Mouse (Mus musculus) midbrain, embryonic 15.5 days (tissue): ENCODE data around the gene Nsun2. TPM values are rescaled to one million over a fixed set of nuclear protein-coding genes. Genes with fewer than 3 reads are reported as not detected.

Experiments
- ATAC-seq: fragments of 200-750 bp; cut with Nextera tagmentation; replicated peaks from 2 replicates; pipeline ENCODE4 v1.8.0; 2017; ENCODE audit warnings: moderate TSS enrichment
- H3K27ac ChIP-seq: fragments of 300-500 bp; sonication (generic); 2 replicates; pipeline ENCODE4 v1.5.1; 2015; ENCODE audit warnings: mild to moderate bottlenecking, inconsistent platforms
- H3K27me3 ChIP-seq: fragments of 300-500 bp; sonication (generic); replicated peaks from 2 replicates; pipeline ENCODE4 v1.6.1; 2015; ENCODE audit warnings: inconsistent platforms
- H3K36me3 ChIP-seq: fragments of 300-500 bp; sonication (generic); replicated peaks from 2 replicates; pipeline ENCODE4 v1.6.1; 2015; ENCODE audit warnings: inconsistent platforms
- H3K4me1 ChIP-seq: fragments of 300-500 bp; sonication (generic); 2 replicates; pipeline ENCODE4 v1.6.1; 2015; ENCODE audit warnings: inconsistent platforms
- H3K4me2 ChIP-seq: fragments of 300-500 bp; sonication (generic); 2 replicates; pipeline ENCODE4 v1.6.1; 2015; ENCODE audit warnings: inconsistent platforms, mild to moderate bottlenecking, moderate library complexity
- H3K4me3 ChIP-seq: fragments of 300-500 bp; sonication (generic); 2 replicates; pipeline ENCODE4 v1.5.1; 2015; ENCODE audit warnings: mild to moderate bottlenecking, inconsistent platforms
- H3K9ac ChIP-seq: fragments of 300-500 bp; sonication (generic); 2 replicates; pipeline ENCODE4 v1.6.1; 2015; ENCODE audit warnings: mild to moderate bottlenecking, inconsistent platforms
- H3K9me3 ChIP-seq: fragments of 300-500 bp; sonication (generic); 2 replicates; pipeline ENCODE4 v1.6.1; 2016; ENCODE audit warnings: inconsistent platforms
- WGBS: fragments of 180-500 bp; shearing (Covaris S2); methylation state at CpG from one replicate; pipeline ENCODE4 v1.1.7; 2015; ENCODE audit warnings: mixed read lengths; 5-methylcytosine and 5-hydroxymethylcytosine counted together
- polyA plus RNA-seq: library from polyadenylated mRNA; unstranded; fragments of >200 nt; fragmentation: Nextera tagmentation; extraction: Ambion mirVana; gene quantifications from 2 replicates; pipeline ENCODE4 v1.2.1, GENCODE M21; 2015

The Nsun2 gene
- 72.0 and 73.1 TPM in 2 replicates for polyA plus RNA-seq

DNA sequence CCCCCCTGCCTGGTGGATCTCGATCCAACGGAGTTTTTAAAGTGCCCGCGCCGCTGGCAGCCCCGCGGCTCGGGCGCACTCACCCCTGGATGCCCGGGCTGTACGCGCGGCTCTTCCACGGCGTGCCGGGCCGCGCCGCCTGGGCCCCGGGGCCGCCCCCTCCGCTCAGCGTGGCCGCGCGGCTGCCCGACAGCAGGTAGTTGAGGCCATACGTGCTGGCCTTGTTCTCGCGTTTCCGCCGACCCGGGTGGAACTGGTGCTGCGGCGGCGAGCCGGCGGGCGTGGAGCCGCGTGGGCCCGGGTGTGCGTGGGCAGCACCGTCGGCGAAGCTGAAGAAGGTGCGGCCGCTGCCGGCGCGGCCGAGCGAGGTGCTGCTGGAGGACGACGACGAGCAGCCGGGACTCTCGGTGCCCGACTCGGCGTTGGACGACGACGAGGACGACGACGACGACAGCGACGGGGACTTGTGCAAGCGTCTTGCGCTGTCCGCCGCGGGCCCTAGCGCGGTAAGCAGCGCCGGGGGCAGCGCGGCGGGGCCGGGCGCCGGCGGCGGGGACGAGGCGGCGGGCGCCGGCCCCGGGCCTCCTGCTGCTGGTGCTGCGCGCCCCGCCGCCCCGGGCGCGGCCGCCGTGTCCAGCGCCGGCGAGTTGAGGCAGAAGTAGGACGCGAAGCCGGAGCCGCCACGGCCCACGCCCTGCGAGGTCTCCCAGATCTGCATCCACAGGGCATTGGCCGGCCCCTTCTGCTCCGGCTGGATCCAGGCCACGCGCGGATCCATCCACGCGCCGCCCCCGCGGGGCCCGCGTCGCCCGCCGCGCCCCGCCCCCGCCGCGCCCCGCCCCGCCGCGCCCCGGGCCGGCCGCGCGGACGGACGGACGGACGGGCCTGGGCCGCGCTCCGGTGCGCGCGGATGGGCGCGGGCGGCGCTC is at the start of gene Nsun2:
TSS of gene Nsun2 (plus strand) at position 342 of the 929 bp plus-strand sequence.
- peak; percentile 41 for ATAC-seq
- peak within 1 kb of the TSS; percentile 90 for H3K4me2 ChIP-seq
- WGBS: under 1% methylated on average over 146 of the region's 155 CpGs
- H3K27ac ChIP-seq: peak within 1 kb of the TSS; percentile 96
- H3K9me3 ChIP-seq: no peaks in the 10 kb centered on the region
- H3K36me3 ChIP-seq: no peaks in the 10 kb centered on the region
- H3K4me1 ChIP-seq: peaks cover 46% of the 10 kb centered on the region
- peak within 1 kb of the TSS; percentile 79 for H3K9ac ChIP-seq
- no peaks in the 10 kb centered on the region for H3K27me3 ChIP-seq
- H3K4me3 ChIP-seq: peak within 1 kb of the TSS; percentile 82

DNA sequence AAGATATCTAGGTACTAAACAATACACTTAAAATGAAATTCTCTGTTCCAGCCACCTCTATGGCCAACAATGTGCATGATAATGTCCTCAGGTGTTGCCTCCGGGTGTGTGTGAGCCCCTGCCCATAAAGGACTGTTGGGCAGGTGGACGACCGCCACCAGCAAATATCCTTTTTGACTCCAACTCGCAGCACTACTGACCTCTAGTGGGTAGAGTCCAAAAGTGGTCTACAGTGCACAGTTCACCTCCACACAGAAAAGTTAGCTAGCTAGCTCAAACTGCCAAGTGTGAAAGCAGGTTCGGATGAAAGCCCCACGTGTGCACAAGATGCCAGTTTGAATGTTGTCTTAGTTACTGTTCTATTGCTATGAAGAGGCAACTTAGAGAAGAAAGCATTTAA is 48.2 kb upstream of the Nsun2 start:
- H3K4me1 ChIP-seq: peaks cover 38% of the 10 kb centered on the region
- H3K4me3 ChIP-seq: no peak overlapping the region
- no peaks in the 10 kb centered on the region for H3K36me3 ChIP-seq
- H3K9ac ChIP-seq: no peak overlapping the region
- ATAC-seq: peak; percentile 26
- no peaks in the 10 kb centered on the region for H3K9me3 ChIP-seq
- H3K4me2 ChIP-seq: no peak overlapping the region
- H3K27ac ChIP-seq: no peak overlapping the region
- WGBS: 19% methylated on average over 6 of the region's 6 CpGs
- peaks cover 30% of the 10 kb centered on the region for H3K27me3 ChIP-seq

DNA sequence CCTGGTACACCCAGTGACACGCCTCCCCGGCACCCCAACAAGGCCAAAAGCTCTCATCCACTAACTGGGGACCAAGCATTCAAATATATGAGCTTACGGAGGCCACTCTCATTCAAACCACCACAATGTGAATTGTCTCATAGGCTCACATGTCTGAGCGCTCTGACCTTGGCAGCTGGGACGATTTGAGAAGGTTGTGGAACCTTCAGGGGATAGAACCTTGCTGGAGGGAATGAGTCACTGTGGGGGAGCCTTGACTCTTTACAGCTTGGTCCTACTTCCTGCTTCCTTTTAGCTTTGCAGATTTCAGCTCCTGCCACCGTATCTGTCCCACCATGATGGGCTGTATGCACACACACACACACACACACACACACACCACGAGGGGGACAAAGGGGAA is 47.7 kb upstream of the Nsun2 start:
- H3K4me1 ChIP-seq: peaks cover 36% of the 10 kb centered on the region
- no peak overlapping the region for H3K4me3 ChIP-seq
- 72% methylated on average over 7 of the region's 7 CpGs for WGBS
- peaks cover 32% of the 10 kb centered on the region for H3K27me3 ChIP-seq
- no peaks in the 10 kb centered on the region for H3K9me3 ChIP-seq
- H3K27ac ChIP-seq: no peak overlapping the region
- no peak overlapping the region for H3K9ac ChIP-seq
- no peak overlapping the region for H3K4me2 ChIP-seq
- no peak for ATAC-seq
- H3K36me3 ChIP-seq: no peaks in the 10 kb centered on the region

DNA sequence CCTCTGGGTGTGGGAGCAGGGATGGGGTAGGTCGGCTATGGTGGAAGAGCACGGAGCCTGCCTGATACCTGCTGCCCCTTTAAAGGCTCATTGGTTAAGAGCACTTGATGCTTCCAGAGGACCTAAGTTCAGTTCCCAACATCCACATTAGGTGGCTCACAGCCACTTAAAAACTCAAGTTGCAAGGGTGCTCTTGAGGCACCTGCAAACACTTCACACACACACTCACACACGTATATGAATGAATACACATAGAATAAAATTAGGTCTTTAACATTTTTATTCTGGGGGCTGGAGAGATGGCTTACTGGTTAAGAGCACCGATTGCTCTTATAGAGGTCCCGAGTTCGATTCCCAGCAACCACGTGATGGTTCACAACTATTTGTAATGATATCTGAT is 46.4 kb upstream of the Nsun2 start:
- Histone ChIP-seq H3K4me1 (peaks cover 23% of the 10 kb centered on the region), H3K9ac (no peak overlapping the region; the same call in 1 of the 2 replicates), H3K4me3 (no peak overlapping the region), H3K4me2 (peak overlapping the region; percentile 60; the same call in 1 of the 2 replicates), H3K27me3 (peaks cover 32% of the 10 kb centered on the region), H3K36me3 (no peaks in the 10 kb centered on the region), H3K9me3 (no peaks in the 10 kb centered on the region), H3K27ac (no peak overlapping the region)
- 82% methylated on average over 7 of the region's 7 CpGs for WGBS
- no peak for ATAC-seq

DNA sequence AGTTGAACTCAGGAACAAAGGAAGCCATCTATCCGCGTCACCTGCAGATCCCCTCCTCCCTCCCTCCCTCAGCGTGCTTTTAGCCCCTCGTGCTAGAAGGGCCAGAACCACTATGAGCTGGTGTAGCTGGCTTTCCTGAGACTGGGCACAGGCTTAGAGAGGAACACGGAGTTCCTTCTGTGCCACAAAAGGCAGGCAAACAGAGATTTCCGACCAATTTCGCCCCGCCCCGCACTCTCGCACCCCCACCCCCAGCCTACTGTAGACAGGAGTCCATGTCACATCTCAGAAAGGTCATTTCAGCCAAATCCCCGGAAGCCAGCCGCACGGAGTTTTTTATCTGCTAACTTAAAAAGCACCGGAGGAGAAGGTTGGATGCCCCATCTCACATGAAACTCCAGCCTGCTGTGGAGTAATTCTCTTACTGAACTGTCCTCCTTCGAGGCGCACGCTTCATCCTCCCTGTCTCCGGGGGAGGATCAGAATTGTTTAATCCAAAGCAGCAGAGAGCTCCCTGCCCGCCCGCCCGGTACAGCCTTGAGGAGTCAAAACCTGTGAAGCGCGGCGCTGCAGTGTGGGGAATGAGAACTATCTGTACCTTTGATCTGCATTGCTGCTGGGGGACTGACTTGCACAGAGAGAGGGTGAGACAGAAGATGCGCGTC is 45.8 kb upstream of the Nsun2 start:
- no peaks in the 10 kb centered on the region for H3K36me3 ChIP-seq
- WGBS: under 1% methylated on average over 26 of the region's 26 CpGs

DNA sequence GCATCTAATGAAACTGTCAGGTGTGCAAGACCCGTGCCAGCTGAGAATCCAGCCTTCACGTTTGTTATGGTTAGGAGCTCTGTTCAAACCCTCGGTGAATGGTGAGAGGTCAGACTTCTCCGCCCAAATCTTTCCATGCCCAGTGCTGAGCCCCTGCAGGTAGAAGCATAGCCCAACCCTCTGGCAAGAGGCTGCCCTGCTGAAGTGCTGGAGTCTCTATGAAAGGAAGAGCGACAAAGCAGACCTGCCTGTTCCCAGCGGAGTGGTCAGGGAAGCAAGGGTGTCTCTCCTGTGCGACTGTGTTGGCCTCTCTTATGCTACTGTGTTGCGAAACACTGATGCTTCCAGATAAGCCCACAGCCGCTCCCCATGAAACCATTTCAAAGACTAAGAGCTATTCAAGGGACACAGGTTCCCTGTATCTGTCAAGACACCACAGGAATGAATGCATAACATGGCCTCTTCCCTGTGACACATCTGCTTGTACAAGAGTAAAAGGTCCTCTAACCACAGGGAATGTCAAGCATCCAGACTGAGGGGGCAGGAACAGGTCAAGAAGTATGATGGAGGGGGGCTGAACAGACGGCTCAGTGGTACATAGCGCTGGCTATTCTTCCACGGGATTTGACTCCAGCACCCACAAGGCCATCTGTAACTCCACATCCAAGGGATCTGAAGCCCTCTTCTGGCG is 44.8 kb upstream of the Nsun2 start:
- peak overlapping the region; percentile 60 for H3K4me2 ChIP-seq
- 36% methylated on average over 13 of the region's 13 CpGs for WGBS
- no peak overlapping the region; the same call in 1 of the 2 replicates for H3K4me3 ChIP-seq

More for the DNA sequence above, 45.8 kb upstream of the Nsun2 start:
- no peak overlapping the region for H3K27ac ChIP-seq
- H3K4me2 ChIP-seq: peak overlapping the region; percentile 60
- H3K9ac ChIP-seq: peak overlapping the region; percentile 26
- peaks cover 32% of the 10 kb centered on the region for H3K27me3 ChIP-seq
- H3K4me1 ChIP-seq: peaks cover 19% of the 10 kb centered on the region
- ATAC-seq: peak; percentile 41
- H3K9me3 ChIP-seq: no peaks in the 10 kb centered on the region
- H3K4me3 ChIP-seq: peak overlapping the region; percentile 31

DNA sequence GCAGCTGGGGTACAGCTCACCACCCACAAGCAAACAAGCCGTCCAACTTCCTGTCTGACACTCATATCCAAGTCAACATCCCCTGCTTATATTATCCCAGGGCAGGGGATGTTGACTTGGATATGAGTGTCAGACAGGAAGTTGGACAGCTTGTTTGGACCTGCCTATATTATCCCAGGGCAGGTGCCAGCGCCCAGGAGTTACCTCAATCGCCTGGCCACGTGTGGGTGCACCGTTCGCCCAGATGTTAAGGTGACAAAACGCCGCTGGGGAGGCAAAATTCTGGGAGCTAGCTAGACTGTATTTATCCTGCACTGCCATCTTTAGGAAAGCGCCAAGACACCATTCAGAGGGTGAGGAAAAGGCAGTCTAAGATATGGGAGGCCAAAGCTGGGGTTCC is 43.8 kb upstream of the Nsun2 start:
- H3K9ac ChIP-seq: no peak overlapping the region
- no peaks in the 10 kb centered on the region for H3K36me3 ChIP-seq
- no peak for ATAC-seq
- 87% methylated on average over 9 of the region's 9 CpGs for WGBS
- no peak overlapping the region for H3K4me3 ChIP-seq
- peaks cover 16% of the 10 kb centered on the region for H3K27me3 ChIP-seq
- H3K9me3 ChIP-seq: no peaks in the 10 kb centered on the region
- H3K4me2 ChIP-seq: no peak overlapping the region
- peaks cover 16% of the 10 kb centered on the region for H3K4me1 ChIP-seq
- H3K27ac ChIP-seq: no peak overlapping the region

More for the DNA sequence above, 44.8 kb upstream of the Nsun2 start:
- H3K9ac ChIP-seq: no peak overlapping the region
- no peaks in the 10 kb centered on the region for H3K9me3 ChIP-seq
- no peak; the same call in 1 of the 2 replicates for ATAC-seq
- peaks cover 16% of the 10 kb centered on the region for H3K4me1 ChIP-seq
- no peaks in the 10 kb centered on the region for H3K36me3 ChIP-seq
- peaks cover 22% of the 10 kb centered on the region for H3K27me3 ChIP-seq
- no peak overlapping the region for H3K27ac ChIP-seq

DNA sequence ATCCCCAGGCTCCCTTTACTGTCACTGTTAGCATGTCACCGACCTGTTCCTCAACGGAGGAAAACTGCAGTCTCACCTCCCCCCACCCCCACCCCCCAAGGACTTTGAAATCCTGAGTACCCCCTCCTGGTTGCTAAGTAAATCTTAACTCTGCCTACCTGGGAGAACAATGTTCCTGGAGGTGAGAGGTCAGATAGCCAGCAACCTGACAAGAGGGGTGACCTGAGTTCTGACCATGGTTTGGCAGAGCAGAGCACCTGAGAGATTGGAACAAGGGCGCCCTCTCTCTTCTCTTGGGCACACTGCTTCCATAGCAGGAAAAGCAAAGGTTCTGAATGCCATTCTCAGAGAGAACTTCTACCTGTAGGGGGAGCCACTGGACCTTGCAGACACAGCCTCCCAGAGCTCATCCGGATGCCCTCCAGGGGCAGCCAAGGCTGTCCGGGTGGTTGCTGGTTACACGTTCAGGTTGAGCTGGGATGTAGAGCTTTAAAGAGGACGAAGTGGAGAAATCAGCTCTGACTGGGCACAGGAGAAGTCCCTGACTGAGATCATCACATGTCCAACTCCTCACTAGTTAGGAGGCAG is 40.6 kb upstream of the Nsun2 start:
- WGBS: 32% methylated on average over 7 of the region's 7 CpGs
- H3K36me3 ChIP-seq: peaks cover 5% of the 10 kb centered on the region
- no peak for ATAC-seq
- H3K27ac ChIP-seq: no peak overlapping the region
- H3K4me2 ChIP-seq: no peak overlapping the region
- no peak overlapping the region for H3K4me3 ChIP-seq
- H3K4me1 ChIP-seq: peaks cover 10% of the 10 kb centered on the region
- H3K9me3 ChIP-seq: no peaks in the 10 kb centered on the region
- H3K27me3 ChIP-seq: peaks cover 16% of the 10 kb centered on the region; the same call in 1 of the 2 replicates
- no peak overlapping the region for H3K9ac ChIP-seq

DNA sequence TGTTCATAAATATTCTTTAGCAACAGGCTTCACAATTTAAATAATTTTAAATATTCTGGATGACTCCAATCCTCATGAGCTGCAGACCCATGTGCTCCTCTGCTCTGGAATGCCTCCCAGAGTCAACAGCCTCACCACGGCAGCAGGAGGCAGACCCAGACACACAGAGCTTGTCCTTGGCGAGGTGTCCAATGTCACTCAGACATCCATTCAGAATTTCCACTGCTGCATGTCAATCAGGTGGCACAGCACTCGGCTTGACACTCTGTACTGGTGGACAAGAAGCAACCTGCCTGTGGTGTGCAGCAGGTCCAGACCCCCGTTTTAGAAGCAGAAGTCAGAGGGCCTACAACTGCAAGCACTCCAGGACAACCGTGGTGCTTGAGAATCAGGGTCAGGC is 35.3 kb upstream of the Nsun2 start:
- H3K36me3 ChIP-seq: peaks cover 45% of the 10 kb centered on the region

DNA sequence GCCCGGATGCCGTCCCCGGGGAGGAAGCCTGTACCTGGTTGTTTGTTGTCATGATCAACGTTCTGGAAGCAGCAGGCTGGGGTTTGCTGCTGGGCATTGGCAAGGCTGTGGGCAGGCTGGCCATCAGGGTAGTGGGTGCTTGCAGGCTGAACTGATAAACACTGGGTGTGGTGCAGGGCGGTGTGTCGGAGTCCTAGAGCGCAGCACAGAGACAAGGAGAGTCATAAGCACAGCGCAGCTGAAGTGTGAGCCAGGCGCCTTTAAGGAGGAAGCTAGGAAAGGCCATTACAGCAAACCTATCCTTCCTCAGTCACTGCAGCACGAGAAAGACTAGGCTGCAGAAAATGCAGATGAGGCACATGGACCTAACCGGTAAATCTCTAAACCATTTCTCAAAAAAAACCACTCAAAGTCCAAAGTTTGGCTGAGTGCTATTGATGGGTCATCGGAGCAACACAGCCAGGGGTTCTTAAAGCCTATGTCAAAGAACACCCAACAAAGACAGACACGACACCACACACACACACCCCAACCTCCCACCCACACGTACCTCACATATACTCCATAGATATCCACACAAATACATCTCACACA is 31.3 kb upstream of the Nsun2 start:
- H3K9me3 ChIP-seq: no peaks in the 10 kb centered on the region
- no peak for ATAC-seq
- H3K27me3 ChIP-seq: no peaks in the 10 kb centered on the region
- no peak overlapping the region for H3K27ac ChIP-seq
- no peak overlapping the region for H3K9ac ChIP-seq
- no peaks in the 10 kb centered on the region for H3K4me1 ChIP-seq
- no peak overlapping the region for H3K4me3 ChIP-seq
- WGBS: 95% methylated on average over 14 of the region's 14 CpGs
- no peak overlapping the region for H3K4me2 ChIP-seq
- H3K36me3 ChIP-seq: peaks cover 67% of the 10 kb centered on the region

More for the DNA sequence above, 35.3 kb upstream of the Nsun2 start:
- no peaks in the 10 kb centered on the region for H3K4me1 ChIP-seq
- ATAC-seq: no peak
- no peak overlapping the region for H3K9ac ChIP-seq
- no peak overlapping the region for H3K4me2 ChIP-seq
- WGBS: 82% methylated on average over 5 of the region's 5 CpGs
- H3K27ac ChIP-seq: no peak overlapping the region
- no peaks in the 10 kb centered on the region for H3K9me3 ChIP-seq
- no peaks in the 10 kb centered on the region for H3K27me3 ChIP-seq
- H3K4me3 ChIP-seq: no peak overlapping the region

DNA sequence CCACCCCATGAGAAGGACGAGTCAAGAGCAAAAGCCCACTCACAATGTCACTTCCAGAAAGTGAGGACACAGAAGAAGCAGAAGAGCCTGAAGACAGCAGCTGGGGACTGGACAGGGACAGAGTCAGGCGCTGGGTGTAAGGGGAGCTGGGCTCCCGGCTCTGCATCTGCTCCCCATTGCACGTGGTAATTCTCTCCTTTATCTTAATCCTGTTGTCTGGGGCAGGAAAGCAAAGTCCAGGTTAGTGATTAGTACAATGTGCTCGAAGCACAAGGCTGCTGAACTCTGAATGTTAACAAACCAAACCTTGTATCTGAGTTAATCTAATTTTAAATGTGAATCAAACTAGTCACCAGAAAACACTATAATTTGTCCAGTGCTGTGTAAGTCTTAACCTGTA is 30.7 kb upstream of the Nsun2 start:
- ATAC-seq: no peak
- peaks cover 73% of the 10 kb centered on the region for H3K36me3 ChIP-seq
- 84% methylated on average over 5 of the region's 5 CpGs for WGBS

More for the DNA sequence above, 30.7 kb upstream of the Nsun2 start:
- no peak overlapping the region for H3K9ac ChIP-seq
- no peak overlapping the region for H3K4me2 ChIP-seq
- H3K27me3 ChIP-seq: no peaks in the 10 kb centered on the region
- H3K27ac ChIP-seq: no peak overlapping the region
- H3K4me3 ChIP-seq: no peak overlapping the region
- no peaks in the 10 kb centered on the region for H3K9me3 ChIP-seq
- no peaks in the 10 kb centered on the region for H3K4me1 ChIP-seq
